Mouse (Mus musculus) hindbrain, embryonic 11.5 days (tissue): Measurements from ENCODE around the gene Zfp119b. TPM values are rescaled to one million over a fixed set of nuclear protein-coding genes. Genes with fewer than 3 reads are reported as not detected.
A peak's percentile ranks its signal among the peaks of the same experiment; 100 is the strongest.

Experiments used
- ATAC-seq: fragments of 200-750 bp; cut with Nextera tagmentation; 2 replicates; pipeline ENCODE4 v1.8.0; 2017; ENCODE audit warnings: mild to moderate bottlenecking, moderate TSS enrichment, moderate library complexity; ENCODE audit not compliant: low FRiP score
- DNase-seq: peaks from one replicate; pipeline ENCODE4 v3.0.0-alpha.2; 2015; ENCODE audit warnings: low spot score
- H3K27ac ChIP-seq: fragments of 300-500 bp; sonication (generic); 2 replicates; pipeline ENCODE4 v1.5.1; 2014; ENCODE audit warnings: mild to moderate bottlenecking, low read depth, low read length
- H3K27me3 ChIP-seq: fragments of 300-500 bp; sonication (generic); 2 replicates; pipeline ENCODE4 v1.6.1; 2014; ENCODE audit warnings: mild to moderate bottlenecking, low read length, moderate library complexity, mixed read lengths; ENCODE audit not compliant: control insufficient read depth, insufficient read depth
- H3K36me3 ChIP-seq: fragments of 300-500 bp; sonication (generic); 2 replicates; pipeline ENCODE4 v1.6.1; 2014; ENCODE audit warnings: mild to moderate bottlenecking, low read length, moderate library complexity, mixed read lengths; ENCODE audit not compliant: control insufficient read depth, insufficient read depth
- H3K4me1 ChIP-seq: fragments of 300-500 bp; sonication (generic); replicated peaks from 2 replicates; pipeline ENCODE4 v1.6.1; 2014; ENCODE audit warnings: low read length, mixed read lengths; ENCODE audit not compliant: control insufficient read depth, insufficient read depth
- H3K4me2 ChIP-seq: fragments of 300-500 bp; sonication (generic); replicated peaks from 2 replicates; pipeline ENCODE4 v1.6.1; 2014; ENCODE audit warnings: mild to moderate bottlenecking, low read depth, low read length
- H3K4me3 ChIP-seq: fragments of 300-500 bp; sonication (generic); 2 replicates; pipeline ENCODE4 v1.5.1; 2014; ENCODE audit warnings: low read depth, low read length
- H3K9ac ChIP-seq: fragments of 300-500 bp; sonication (generic); 2 replicates; pipeline ENCODE4 v1.6.1; 2014; ENCODE audit warnings: low read depth, low read length
- H3K9me3 ChIP-seq: fragments of 300-500 bp; sonication (generic); 2 replicates; pipeline ENCODE4 v1.6.1; 2016; ENCODE audit warnings: low read length; ENCODE audit not compliant: control insufficient read depth
- WGBS: fragments of 180-500 bp; shearing (Covaris S2); extraction: QIAGEN DNeasy Blood & Tissue Kit; methylation state at CpG from one replicate; pipeline ENCODE4 v1.1.7; 2014; 5-methylcytosine and 5-hydroxymethylcytosine counted together
- polyA plus RNA-seq: library from polyadenylated mRNA; unstranded; fragments of >200 nt; fragmentation: Nextera tagmentation; extraction: Ambion mirVana; gene quantifications from 2 replicates; pipeline ENCODE4 v1.2.1, GENCODE M21; 2014

Zfp119b gene
- polyA plus RNA-seq, 1 experiment from 2014 or later, result 6.7 TPM

- Histone ChIP-seq H3K36me3 (peaks cover 3% of the 10 kb centered on the region; the same call in 1 of the 2 replicates), H3K9ac (no peak overlapping the region), H3K4me1 (peaks cover 5% of the 10 kb centered on the region), H3K27ac (no peak overlapping the region), H3K4me3 (no peak overlapping the region), H3K27me3 (no peaks in the 10 kb centered on the region), H3K9me3 (no peaks in the 10 kb centered on the region), H3K4me2 (no peak overlapping the region)
- ATAC-seq (no peak), DNase-seq (no peak)
Observed at GRCm38 (mm10) chr17:55960791-55961190, 11.5 kb upstream of the Zfp119b start.

DNA sequence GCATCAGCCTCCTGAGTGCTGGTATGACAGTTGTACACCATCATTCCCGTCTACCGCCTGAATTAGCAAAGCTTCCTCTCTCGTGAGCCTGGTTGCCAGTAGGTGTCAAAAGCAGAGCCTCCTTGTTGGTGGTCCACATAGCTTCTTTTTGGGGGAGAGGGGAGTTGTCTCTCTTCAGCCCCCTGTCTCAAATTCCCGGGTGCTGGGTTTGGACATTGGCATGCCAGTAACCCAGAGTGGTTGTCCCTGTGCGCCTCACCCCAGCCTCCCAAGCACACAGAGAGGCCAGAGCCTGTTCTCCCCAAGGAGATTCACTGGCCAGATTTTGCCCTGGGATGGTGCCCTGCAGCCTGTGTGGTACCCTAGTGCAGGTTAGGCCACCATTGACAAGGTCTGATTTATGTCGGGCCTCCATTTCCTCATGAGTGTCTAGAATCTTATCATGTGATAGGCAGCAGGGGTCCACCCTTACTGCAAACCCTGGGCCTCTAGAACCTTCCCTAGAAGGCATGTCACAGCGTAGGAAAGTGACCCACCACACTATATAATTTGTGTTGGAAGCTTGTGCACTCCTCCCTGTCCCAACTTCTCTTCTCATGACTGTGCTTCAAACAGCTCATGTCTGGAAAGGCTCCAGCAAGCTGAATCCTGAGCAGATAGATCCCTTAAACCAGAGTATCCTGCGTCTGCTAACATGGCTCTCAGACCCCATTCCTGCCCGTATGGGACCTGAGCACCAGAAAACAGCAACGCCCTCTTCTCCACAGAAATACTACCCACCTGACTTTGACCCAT, 10.8 kb upstream of the Zfp119b start:
- Histone ChIP-seq H3K4me1 (peaks cover 5% of the 10 kb centered on the region), H3K27me3 (no peaks in the 10 kb centered on the region), H3K27ac (0 out of 2 replicates have a peak overlapping the region, but pooled peaks have one; percentile 85), H3K4me3 (peak overlapping the region; percentile 42), H3K4me2 (peak overlapping the region; percentile 29), H3K9me3 (no peaks in the 10 kb centered on the region), H3K36me3 (peaks cover 3% of the 10 kb centered on the region; the same call in 1 of the 2 replicates), H3K9ac (peak overlapping the region; percentile 46; the same call in 1 of the 2 replicates)
- DNase-seq, result no peak
- ATAC-seq, result no peak
- WGBS, result 79% methylated on average over 10 of the region's 10 CpGs

DNA sequence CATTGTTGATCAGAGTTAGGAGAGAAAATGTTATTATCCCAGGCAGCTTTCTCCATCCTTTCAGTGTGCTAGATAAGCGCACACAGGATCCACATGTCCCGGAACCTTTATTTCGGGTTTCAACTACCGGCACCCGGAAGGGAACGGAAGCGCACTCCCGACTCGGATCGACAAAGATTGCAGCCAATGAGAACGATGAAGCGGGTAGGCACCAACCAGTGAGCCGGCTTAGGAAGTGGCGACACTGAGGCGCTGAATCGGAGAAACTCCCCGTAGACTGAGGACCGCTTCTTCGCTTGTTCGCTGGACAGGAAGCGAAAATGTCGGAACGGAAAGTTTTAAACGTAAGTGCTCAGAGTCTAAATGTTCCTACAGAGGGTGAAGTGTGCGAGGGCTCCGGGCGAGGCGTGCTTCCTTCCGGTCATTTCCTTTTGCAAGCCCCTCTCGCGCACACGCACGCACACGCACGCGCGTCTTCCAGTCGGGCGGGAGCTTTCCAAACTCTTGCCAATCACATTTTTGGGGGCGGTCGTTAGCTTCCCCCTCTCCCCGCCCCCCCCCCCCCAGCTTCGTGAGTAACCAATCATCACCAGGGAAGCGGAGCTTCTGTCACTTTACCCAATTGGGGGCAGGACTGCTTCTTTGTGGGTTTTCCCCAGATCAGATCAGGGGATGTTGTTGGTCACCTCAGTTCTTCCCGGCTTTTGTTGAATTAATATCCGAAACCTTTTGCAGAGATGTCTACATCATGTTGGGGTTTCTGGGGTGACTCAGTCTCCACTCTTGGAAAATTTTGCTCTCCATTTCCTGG, 9.8 kb upstream of the Zfp119b start, which contains the start of gene Yju2:
Yju2 (plus strand) TSS at position 182 of the 811 bp plus-strand sequence.
- Histone ChIP-seq H3K4me3 (peak within 1 kb of the TSS; percentile 42), H3K36me3 (peaks cover 3% of the 10 kb centered on the region; the same call in 1 of the 2 replicates), H3K9ac (peak within 1 kb of the TSS; percentile 65), H3K9me3 (no peaks in the 10 kb centered on the region), H3K4me1 (peaks cover 5% of the 10 kb centered on the region), H3K27ac (peak within 1 kb of the TSS; percentile 85), H3K27me3 (no peaks in the 10 kb centered on the region), H3K4me2 (peak within 1 kb of the TSS; percentile 49)
- ATAC-seq, result peak; percentile 90
- DNase-seq, result peak; percentile 94
- WGBS, result under 1% methylated on average over 43 of the region's 46 CpGs

- H3K36me3 ChIP-seq, result peaks cover 3% of the 10 kb centered on the region; the same call in 1 of the 2 replicates
Observed at GRCm38 (mm10) chr17:55958584-55958886, 9.2 kb upstream of the Zfp119b start.

GRCm38 (mm10) chr17:55957726-55958583, 8.7 kb upstream of the Zfp119b start:
- Histone ChIP-seq H3K27me3 (no peaks in the 10 kb centered on the region), H3K4me3 (peak overlapping the region; percentile 42), H3K27ac (peak overlapping the region; percentile 85), H3K9me3 (no peaks in the 10 kb centered on the region), H3K36me3 (peaks cover 3% of the 10 kb centered on the region; the same call in 1 of the 2 replicates), H3K9ac (peak overlapping the region; percentile 65), H3K4me1 (peaks cover 5% of the 10 kb centered on the region), H3K4me2 (peak overlapping the region; percentile 49)
- 78% methylated on average over 13 of the region's 13 CpGs for WGBS
- no peak for ATAC-seq
- DNase-seq, result no peak

More at GRCm38 (mm10) chr17:55958584-55958886, 9.2 kb upstream of the Zfp119b start:
- 28% methylated on average over 2 of the region's 2 CpGs for WGBS
- H3K27ac ChIP-seq, result peak overlapping the region; percentile 85
- no peaks in the 10 kb centered on the region for H3K27me3 ChIP-seq
- peaks cover 5% of the 10 kb centered on the region for H3K4me1 ChIP-seq
- DNase-seq (no peak), ATAC-seq (no peak)
- peak overlapping the region; percentile 49 for H3K4me2 ChIP-seq
- H3K9me3 ChIP-seq, result no peaks in the 10 kb centered on the region
- H3K4me3 ChIP-seq, result peak overlapping the region; percentile 42
- peak overlapping the region; percentile 65 for H3K9ac ChIP-seq

GRCm38 (mm10) chr17:55957168-55957567, 7.9 kb upstream of the Zfp119b start:
- Histone ChIP-seq H3K4me1 (peaks cover 5% of the 10 kb centered on the region), H3K27ac (no peak overlapping the region), H3K9ac (no peak overlapping the region), H3K4me2 (no peak overlapping the region), H3K4me3 (no peak overlapping the region), H3K9me3 (no peaks in the 10 kb centered on the region), H3K36me3 (peaks cover 3% of the 10 kb centered on the region; the same call in 1 of the 2 replicates), H3K27me3 (no peaks in the 10 kb centered on the region)
- DNase-seq (peak; percentile 86), ATAC-seq (peak; percentile 46; the same call in 1 of the 2 replicates)
- 13% methylated on average over 9 of the region's 9 CpGs for WGBS

DNA sequence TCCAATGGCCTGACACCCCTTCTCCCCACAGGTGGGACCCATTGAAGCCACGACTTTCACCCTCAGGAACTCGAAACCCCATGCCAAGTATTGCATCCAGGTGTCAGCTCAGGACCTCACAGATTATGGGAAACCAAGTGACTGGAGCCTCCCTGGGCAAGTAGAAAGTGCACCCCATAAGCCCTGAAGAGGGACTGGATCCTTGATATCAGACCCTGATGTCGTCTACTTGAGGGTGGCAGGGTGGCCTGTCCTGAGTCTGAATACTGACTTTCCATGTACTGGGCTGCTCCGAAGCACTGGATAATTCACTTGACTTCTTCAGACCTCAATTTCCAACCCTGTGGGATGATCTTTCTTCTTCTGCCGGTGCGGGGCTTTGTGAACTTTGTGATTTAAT, 7.3 kb upstream of the Zfp119b start:
- Histone ChIP-seq H3K9me3 (no peaks in the 10 kb centered on the region), H3K36me3 (peaks cover 3% of the 10 kb centered on the region; the same call in 1 of the 2 replicates), H3K4me3 (peak overlapping the region; percentile 36), H3K4me2 (peak overlapping the region; percentile 65), H3K4me1 (peaks cover 5% of the 10 kb centered on the region), H3K27me3 (no peaks in the 10 kb centered on the region), H3K27ac (no peak overlapping the region), H3K9ac (no peak overlapping the region)
- DNase-seq, result no peak
- WGBS, result 36% methylated on average over 6 of the region's 6 CpGs
- ATAC-seq, result 0 out of 2 replicates have a peak, but pooled peaks have one; percentile 1

DNA sequence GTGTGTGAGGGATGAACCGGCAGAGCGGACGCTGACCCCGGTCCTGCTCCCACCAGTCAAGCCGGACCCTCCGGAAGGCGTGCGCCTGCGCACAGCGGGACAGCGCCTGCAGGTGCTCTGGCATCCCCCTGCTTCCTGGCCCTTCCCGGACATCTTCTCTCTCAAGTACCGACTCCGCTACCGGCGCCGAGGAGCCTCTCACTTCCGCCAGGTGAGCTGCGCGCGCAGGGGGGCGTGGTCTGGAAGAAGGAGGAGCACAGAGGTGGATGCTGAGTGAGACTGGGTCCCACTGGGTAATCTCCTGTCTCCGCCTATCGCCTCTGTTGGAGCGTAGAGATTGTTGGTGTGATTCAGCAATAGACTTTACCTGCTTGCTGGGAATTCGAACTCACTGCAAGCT, 6.8 kb upstream of the Zfp119b start:
- Histone ChIP-seq H3K36me3 (no peaks in the 10 kb centered on the region), H3K9me3 (no peaks in the 10 kb centered on the region), H3K27ac (no peak overlapping the region), H3K4me2 (peak overlapping the region; percentile 65), H3K27me3 (no peaks in the 10 kb centered on the region), H3K4me1 (peaks cover 5% of the 10 kb centered on the region), H3K9ac (peak overlapping the region; percentile 35; the same call in 1 of the 2 replicates), H3K4me3 (peak overlapping the region; percentile 36)
- DNase-seq (peak; percentile 71), ATAC-seq (peak; percentile 10; the same call in 1 of the 2 replicates)
- under 1% methylated on average over 26 of the region's 26 CpGs for WGBS
